Mouse (Mus musculus) ES-Bruce4 (cell line): ENCODE measurements around the gene Ugt1a6a.

Experiments used
- CTCF ChIP-seq: IDR thresholded peaks from one replicate; pipeline ENCODE4 v1.8.1; 2011; ENCODE audit warnings: low read depth, low read length
- EP300 ChIP-seq: IDR thresholded peaks from 2 replicates; pipeline ENCODE4 v1.6.1; 2011; ENCODE audit warnings: low read depth, low read length; ENCODE audit not compliant: insufficient read depth
- POLR2A ChIP-seq: IDR thresholded peaks from one replicate; pipeline ENCODE4 v1.8.1; 2011; ENCODE audit warnings: low read length; ENCODE audit not compliant: insufficient read depth

DNA sequence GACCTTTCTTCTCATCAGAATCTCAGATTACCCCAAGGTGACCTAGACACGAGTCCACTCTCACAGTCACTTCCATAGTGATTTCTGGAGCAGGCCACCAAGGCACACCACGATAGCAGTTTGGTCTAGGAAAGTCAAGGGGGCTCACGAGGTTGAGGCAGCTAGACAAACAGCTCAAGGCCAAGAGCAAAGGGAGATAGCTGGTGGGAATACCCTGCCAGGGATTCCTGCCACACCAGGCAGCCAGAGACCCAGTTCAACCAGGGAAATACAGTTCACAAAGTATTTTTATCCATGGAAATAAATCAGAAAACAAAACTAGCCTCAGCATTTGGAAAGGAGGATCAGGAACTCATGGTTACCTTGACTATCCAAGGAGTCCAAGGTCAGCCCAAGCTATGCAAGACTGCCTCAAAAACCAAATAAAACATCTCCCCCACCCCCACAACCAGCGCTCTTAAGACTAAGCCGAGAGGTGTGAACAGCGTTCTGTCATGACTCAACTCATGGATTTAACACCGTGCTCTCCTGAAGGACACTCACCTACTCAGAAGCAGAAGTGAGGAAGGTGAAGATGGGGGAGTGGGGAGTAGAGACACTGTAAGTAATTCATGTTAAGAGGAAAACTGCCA lies 129.7 kb downstream of the Ugt1a6a start:
- TF ChIP-seq CTCF = no peak
- no peak for TF ChIP-seq POLR2A
- TF ChIP-seq EP300 = no peak
